Mouse (Mus musculus) activated CD4-positive, CD25-positive, alpha-beta regulatory T cell, adult 4 months (primary cell): ENCODE measurements around the gene Adgrl2. TPM values are rescaled to one million over a fixed set of nuclear protein-coding genes. Genes with fewer than 3 reads are reported as not detected.

Source experiments
- ATAC-seq: one replicate; pipeline ENCODE4 v1.8.0; 2017
- polyA plus RNA-seq, 2 experiments: library from polyadenylated mRNA; unstranded; fragments of 100-300 nt; shearing (Covaris generic); gene quantifications; one replicate each; pipeline ENCODE4 v1.2.1; 2017

Adgrl2 gene
- polyA plus RNA-seq, 2 experiments from 2014 or later: 0.17 TPM; not detected in 1

DNA sequence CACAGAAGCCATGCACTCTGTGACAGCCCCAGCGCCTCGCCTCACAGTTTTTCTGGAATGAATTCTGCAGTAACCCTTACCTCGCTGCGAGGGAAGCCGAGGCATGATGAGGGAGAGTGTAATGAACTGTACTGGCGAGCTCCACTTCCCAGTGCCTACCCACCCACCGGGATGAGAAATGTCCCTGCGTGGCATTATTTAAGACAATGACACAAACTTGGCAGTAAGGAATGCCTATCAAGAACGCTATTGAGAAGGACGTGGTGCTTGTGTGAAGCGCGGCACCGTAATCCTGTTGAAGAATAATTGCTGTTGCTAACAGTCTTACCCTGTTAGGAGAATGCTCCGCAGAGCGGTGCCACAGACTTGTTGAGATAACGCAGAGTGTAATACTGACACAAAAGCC lies 13.2 kb downstream of the Adgrl2 start:
- no peak for ATAC-seq

DNA sequence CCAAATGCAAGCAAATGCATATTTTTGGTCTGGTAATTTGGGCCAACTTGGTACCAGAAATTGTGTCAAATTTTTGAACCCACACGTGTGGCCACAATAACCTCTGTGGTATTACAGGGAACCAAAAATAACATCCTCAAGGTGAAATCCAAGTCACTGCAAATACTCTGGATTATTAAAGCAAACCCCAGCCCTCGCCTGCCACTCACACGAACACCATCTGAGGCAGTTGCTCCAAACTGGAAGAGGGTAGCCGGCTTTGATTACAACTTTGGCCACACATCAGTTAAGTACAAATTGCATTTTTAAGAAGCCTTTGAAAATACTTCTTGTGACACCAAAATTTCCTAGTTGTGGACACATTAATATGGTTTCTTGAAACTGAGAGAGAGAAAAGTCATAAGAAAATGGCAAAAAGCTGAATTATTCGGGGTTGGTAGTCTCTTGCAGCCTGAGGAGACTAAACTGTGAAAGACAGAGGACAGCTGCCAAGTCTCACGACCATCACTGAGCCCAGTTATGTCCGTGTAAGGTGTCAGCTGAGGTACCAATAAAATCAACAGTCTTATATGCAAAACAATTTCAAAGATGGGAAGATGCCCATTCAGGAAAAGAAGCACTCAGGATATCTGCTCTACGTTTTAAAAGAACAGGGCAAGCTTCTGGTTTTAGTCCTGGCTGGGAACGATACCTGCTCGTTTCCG lies 18.3 kb downstream of the Adgrl2 start:
- ATAC-seq: no peak

DNA sequence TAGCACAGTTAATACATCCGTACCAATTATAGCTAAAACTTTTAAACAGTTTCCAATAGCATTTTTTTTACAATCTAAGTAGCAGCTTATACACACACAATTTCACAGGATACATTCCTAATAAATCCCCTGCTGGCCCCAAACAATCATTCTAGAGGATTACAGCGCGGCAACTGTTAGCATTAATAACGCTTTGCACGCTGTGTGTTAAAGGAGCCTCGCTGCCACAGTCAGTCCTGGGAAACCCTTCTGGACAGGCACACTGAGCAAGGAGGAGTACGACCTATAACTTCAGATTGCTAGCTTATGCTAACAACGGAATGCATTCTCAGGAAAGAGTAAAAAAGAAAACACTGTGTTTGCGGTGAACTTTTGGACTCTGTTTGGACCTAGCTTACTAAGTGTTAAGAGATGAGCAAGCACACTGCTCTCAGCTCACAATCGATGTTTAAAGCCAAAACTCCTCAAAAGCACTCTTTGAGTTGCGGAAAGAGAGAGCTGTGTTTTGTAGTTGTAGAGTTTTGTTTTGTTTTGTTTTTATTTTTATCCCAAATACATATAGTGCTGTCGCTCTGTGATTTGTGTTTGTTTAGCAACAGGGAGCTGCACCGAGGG lies 25.3 kb downstream of the Adgrl2 start:
- ATAC-seq: no peak

DNA sequence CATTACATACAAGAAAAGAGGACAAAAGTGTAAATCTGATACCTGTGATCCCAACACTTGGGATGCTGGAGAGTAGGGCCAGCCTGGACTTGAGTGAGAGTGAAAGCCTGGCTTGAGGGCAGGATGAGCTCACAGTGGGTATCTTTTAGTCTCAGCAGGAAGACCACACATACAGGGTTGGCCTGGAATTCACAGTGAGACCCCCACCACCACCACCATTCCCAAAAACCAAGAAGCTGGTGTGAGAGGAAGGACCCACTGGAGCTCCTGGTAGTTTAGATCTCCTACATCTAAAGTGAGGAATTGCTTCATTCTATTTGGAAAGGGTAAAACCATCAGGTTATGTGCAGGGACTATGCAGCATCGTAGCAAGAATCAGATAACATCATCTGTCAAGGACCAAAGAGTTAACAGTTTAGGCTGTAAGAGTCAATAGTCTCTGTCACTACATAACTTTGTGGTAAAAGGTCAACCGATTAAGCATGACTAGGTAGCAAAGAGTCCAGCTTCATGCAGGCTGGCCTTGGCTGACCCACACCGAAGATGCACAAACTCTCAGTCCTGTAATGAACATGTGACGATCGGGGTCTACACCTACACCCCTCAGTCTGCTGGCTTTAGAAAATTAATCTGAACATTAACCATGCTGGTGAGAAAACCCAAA lies 26.8 kb downstream of the Adgrl2 start:
- ATAC-seq: no peak

DNA sequence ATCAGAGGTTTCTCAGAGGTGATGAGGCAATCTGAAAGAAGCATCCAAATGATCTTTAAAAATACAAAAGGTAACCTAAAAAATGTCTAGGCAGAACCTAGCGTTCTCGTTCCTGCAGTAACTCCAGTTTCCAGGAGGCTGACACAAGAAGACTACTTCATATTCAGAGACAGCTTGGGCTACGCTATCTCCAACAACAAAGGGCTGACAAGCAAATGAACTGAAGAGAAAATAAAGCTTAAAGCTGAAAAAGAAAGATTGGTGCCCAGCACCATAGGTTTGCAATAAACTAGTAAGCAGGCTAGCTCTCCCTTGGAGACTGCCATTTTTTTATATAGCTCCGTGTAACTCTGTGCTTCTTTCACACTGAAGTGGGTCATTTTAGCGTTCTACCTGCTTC lies 28.7 kb downstream of the Adgrl2 start:
- ATAC-seq: no peak

DNA sequence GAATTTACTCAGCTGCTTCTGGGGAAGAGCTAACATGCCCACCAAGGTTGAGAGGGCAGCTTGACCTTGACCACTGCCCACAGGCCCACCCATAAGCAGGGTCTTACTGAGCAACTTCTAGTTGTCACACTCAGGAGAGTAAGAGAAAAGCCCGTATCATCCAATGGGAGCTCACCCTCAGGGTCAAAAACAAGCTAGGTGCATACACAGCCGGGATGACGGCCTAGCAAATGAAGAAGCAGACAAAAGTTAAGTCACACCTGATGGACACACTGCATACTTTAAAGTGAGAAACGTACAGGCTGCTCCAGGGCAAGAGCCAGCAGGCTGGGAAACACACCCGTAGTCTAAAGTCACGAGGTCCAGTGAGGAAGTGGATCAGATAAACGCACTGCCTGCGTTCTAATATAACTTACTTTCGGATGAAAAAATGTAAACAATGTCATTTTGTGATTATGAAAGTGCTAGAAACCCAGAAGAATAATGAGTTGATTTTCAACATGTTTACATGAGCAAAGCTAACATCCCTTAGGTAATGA lies 29.5 kb downstream of the Adgrl2 start:
- no peak for ATAC-seq

DNA sequence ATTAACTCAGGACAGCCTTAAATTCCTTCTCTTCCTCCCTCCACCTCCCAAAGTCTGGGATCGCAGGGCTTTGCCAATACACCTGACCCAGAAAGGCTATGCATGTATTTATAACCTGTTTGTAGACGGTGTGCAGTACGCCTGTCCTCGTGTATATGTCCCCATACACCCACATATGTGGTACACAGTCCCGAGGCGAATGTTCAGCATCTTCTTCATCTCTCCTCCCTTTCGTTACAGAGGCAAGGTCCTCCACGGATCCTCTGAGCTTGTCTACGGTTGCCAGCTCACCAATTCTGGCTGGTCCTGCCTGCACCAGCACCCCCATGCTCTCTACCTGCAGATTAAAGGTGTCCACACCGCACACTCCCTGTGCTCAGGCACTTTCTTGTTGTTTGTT lies 30.1 kb downstream of the Adgrl2 start:
- ATAC-seq: no peak

DNA sequence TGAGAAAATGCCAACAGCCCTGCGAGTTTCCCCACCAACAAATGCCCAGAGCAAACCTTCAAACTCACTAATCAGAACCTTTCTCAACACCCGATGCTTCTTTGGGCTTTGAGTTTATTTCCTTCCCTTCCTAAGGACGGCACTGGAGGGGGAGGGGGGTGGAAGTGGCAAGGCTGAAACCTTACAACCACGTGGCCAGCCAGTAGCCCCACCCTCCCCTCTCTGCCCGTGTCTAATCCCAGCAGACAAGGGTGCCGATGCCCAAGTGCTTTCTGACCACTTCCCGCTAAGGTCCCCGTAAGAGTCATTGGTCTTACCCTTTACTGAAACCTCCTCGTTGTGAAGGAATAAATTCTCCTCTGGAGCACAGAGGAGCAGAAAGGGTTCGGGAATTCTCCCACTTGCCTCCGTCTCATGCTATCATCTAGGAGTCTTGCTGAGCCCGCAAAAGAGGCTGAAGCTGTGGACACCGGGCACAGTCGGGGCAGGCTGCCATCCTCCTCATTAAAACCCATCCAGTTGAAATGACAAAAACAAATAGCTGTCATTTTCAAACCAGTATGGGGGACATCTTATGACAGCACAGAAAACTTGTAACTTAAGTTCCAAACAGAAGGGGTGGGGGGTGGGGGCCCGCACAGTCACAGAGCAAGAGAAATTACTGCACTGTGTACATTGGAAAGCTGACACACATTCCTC lies 30.9 kb downstream of the Adgrl2 start:
- no peak for ATAC-seq

DNA sequence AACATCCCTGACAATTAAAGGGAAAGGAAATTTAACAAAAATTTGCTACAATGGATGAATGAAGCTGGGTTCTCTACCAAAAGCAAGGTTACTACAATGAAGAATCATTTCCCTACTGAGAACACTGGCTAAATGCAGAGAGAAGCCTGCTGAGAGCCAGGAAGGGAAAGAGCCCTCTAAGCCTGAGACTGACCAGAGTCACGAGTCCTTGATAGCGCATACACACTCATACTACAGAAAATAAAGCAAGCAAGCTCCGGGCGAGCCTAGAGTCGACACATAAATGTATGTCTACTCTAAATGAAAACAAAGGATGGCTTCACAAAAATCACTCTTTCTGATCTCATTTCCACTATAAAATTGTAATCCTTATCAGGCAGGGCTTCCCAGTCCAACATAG lies 31.6 kb downstream of the Adgrl2 start:
- ATAC-seq: no peak

DNA sequence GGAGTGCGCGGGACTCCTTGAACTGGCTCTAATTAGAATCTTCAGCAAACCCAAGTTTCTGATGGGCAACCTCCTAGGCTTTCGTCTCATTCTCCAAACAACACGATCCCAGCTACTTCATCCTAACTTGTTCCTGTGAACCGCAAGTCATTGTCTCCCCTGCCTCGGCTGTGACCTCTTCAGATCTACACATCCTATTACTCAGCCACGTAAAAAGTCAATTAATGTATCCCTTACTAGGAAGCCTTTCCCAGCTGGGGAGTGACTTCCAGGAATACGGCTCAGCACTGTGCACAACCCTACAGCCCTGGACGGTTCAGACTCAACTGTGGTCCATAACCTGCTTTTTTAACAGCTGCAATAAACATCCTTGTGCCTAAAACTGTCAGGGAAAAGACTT lies 32.2 kb downstream of the Adgrl2 start:
- no peak for ATAC-seq

DNA sequence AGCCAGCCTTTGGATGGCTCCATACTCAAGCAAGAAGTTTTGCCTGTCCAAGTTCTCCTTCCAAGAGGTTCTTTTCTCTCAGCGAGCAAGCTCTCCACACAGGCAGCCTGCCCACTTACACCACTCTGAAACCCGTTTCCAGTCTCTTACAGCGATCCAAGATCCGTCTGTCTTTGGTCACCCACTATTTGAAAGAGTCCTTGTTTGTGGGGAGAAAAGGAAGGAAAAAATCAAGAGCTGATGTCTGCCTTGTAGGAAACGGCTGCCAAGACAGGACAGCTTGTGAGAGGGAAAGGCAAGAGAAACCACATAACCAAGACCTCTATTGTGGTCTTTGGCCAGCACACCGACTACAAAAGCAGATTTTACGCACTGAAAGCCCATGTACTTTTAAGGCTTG lies 33.5 kb downstream of the Adgrl2 start:
- ATAC-seq: no peak

DNA sequence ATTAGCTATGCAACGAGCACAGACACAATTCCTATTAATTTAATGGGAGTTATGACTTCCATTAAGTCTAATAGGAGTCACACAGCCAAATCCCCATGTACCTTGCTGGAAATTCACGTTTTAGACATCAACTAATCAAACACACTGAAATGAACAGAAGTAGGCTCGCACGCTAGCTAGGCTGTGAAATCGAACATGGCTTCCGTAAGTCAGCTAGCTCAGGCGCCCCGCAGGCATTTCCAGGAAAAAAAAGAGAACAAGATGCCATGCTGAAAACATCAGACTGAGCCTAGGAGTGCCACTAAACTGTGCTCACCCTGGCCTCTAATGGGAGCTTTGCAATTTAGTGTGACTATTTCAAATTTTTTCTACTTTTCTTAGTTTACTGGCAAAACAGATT lies 40.6 kb downstream of the Adgrl2 start:
- ATAC-seq: no peak

DNA sequence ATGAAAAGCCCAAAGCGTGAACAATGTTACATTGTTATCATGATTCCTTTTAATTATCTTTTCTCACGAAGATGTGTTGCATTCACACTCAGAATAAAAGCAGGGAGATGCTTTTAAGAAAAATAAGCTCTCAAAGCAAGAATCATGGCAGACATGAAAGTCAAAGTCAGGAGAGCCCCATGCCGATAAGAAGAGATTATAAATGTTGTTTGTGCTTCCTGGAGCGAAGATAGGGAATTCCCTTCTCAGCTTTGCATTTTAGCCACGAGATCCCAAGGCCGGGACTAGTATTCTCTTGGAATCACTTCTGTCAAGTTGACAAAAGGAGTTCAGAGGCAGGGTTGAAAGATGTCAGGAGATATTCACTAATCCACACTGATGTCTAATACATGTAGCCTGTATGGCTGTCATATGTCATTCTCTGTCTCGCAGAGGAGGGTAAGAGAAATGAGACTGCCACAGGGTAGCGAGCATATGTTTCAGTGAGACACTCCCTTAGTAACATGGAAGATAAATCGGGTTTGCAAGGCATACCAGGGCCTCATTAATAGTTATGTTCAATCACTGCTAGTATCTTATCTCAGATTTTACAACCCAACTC lies 42.5 kb downstream of the Adgrl2 start:
- ATAC-seq: no peak

DNA sequence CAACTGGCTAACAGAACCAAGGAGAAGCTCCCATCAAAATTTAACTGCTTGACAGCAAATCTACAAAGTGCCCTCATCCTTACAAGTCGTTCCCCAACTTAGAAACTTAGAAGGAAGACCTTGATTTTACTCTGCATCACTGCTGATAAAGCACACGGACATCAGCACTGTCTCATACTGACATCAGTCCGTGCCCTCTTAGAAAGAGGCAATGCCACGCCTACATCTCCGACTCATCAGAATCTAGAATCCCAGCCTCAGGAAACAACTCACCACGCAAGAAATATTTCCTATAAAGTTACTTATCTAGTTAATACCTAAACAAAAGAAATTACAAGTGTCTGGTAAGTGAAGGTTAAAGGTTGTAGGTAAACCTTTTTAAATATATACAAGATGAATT lies 43.1 kb downstream of the Adgrl2 start:
- no peak for ATAC-seq

DNA sequence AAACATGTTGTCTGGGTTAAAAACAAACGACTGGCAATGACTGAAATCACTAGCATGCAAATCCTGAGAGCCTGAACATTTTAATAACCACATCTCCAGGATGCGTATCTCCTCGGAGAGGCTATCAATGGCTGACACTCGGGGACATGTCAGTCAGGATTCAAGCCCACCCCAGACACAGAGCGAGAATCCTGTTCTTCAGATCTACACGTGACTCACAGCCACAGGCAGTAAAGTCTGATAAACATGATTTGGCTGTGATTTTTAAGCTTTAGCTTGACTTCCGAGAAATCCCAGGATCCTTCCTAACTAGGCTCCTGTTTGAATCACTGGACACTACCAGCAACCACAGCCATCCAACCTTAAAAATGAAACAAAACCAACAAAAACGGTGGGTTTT lies 44.8 kb downstream of the Adgrl2 start:
- ATAC-seq: no peak

DNA sequence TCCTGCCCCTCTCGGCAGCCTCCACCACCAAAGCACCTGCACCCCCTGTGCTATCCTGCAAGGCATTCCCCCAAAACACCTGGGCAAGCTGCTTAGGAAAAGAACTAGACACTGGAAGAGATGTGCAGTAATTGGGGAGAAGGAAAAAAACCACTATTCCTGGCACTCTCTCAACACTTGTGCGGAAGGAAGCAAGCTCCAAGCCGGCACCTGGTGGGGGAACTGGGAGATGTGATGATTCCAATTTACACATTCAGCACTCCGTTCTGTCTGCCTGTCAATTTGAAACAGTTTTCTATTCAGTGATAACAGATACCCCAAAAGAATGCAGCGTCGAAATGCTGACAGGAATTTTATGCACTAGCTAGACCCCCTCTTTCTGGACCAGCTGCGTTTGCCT lies 50.9 kb downstream of the Adgrl2 start:
- no peak for ATAC-seq

DNA sequence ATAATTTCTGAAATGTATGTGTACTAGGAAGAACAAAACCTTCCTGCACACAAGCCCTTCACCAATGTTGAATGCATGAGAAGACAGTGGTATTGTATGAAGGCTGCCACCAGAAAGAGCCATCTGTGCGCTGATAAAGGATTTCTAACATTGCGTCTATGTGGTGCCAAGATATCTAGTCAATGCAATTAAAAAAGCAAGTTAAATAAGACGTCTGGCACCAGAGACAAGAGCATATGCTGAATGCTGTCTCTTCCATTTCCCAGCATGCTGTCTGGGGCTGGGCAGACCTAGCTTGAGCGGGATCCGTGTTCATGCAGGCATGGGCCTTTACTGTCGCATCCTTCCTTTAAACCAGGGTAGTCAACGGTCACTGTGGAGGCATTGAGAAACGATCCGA lies 55.3 kb downstream of the Adgrl2 start:
- ATAC-seq: no peak

DNA sequence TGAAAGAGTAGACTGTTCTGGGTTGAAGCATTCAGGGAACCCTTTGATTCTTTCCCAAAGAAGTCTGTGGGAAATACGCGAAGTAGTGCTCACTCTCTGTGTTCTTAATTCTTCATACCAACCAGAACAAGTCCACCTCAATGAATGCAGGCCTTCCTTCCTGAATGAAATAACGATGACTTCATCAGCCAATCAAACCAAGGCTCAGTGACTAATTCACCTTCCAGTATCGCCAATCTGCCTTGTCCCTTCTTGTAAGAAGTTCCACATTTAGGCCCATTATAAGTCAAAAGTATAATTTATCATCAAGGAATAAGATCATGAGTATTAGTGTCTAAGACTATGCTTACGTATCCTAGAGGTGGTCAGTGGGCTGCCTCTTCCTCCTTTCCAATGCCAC lies 56.1 kb downstream of the Adgrl2 start:
- ATAC-seq: no peak

DNA sequence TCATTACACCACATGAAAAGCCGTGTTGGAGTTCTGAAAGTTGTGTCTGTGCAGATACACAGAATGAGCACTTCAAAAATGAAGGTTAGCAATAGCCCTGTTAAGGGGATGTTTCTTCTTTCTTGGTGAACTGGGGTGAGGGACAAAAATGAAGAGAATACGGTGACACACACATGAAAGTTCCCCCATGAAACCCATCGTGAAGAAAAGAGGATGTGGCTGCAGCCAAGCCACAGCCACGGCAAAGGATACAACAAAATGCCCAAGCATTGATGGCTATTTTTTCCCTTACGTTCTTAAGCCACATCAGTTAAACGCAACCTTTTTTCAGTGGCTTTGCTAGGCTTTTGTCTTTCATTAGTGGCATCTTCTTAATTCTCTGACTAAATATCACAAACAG lies 57.2 kb downstream of the Adgrl2 start:
- no peak for ATAC-seq

DNA sequence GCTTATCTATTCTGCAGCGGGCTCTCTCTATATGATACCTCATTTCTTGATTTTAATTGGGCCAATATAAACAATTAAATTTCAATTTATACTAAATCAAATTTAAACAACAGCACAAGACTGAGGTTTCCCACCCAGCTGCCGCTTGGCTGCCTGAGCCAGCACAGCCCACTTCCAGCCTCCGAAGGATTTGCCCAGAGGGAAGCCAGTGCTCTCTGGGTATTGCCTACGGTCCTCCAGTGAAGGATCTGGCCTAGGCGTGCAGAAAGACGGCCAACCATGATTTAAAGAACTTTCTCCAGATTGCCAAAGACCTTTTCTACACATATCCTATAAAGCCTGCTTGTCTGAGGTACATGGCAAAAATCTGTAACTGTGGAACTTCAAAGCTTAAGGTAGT lies 59.4 kb downstream of the Adgrl2 start:
- ATAC-seq: no peak

DNA sequence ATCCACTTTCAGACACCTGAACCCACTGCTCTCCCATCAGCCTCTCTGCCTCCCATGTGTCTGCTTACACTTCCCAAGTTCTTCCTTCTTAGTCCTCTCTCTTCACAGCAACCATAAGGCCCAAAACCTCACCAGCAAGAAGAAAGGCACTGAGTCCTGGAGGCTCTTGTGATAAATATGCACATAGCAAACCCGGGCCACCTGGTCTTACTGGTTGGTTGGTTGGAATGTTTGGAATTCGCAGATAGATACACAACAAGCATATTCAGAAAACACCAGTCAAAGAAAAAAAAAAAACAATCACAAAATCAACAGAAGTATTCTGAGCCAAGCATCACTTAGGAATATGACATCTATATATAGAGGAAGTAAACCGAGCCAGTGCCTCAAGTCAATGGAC lies 64.0 kb downstream of the Adgrl2 start:
- ATAC-seq: no peak

DNA sequence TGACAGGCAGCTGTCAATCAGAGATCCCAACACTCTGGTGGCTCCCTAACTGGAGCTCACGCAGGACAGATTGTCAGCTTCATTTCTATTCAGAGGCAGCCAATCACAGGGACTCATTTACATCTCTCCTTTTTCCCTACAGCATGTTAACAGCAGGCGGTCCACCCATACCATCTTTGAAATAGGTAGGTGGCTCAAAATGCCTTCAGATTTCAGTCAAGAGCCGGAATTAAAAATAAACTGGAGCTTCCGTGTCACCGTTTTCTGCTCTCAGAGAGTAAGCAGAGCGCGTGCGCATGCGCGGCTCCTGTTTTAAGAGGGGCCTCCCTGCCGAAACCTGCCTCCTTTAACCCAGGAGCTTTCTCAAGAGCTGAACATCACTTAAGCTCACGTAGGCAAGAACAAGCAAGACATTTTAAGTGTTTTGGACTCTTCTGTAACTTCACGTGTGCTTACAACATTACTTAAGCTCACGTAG lies 67.7 kb downstream of the Adgrl2 start:
- ATAC-seq: no peak
